Mouse (Mus musculus) retina, embryonic 14.5 days (tissue): ENCODE results near the gene Gria1.

ENCODE experiments used
- DNase-seq: peaks from one replicate; pipeline ENCODE4 v3.0.0-alpha.2; 2015; ENCODE audit warnings: low spot score

The Gria1 gene

GRCm38 (mm10) chr11:57062441-57062840, 51.3 kb downstream of the Gria1 start:
- DNase-seq = no peak

- peak; percentile 46 for DNase-seq
Measured at GRCm38 (mm10) chr11:57070196-57070901, 59.2 kb downstream of the Gria1 start.

GRCm38 (mm10) chr11:57072171-57072570, 61.0 kb downstream of the Gria1 start:
- DNase-seq = peak; percentile 29

- DNase-seq = no peak
Measured at GRCm38 (mm10) chr11:57079423-57079822, 68.2 kb downstream of the Gria1 start.

- DNase-seq = no peak
Measured at GRCm38 (mm10) chr11:57089527-57089926, 78.3 kb downstream of the Gria1 start.

- no peak for DNase-seq
Measured at GRCm38 (mm10) chr11:57090705-57091104, 79.5 kb downstream of the Gria1 start.

- DNase-seq = no peak
Measured at GRCm38 (mm10) chr11:57091276-57091914, 80.2 kb downstream of the Gria1 start.

- no peak for DNase-seq
Measured at GRCm38 (mm10) chr11:57100491-57100890, 89.3 kb downstream of the Gria1 start.

- DNase-seq = no peak
Measured at GRCm38 (mm10) chr11:57103751-57104254, 92.6 kb downstream of the Gria1 start.

- no peak for DNase-seq
Measured at GRCm38 (mm10) chr11:57105683-57106082, 94.5 kb downstream of the Gria1 start.

GRCm38 (mm10) chr11:57112386-57112785, 101.2 kb downstream of the Gria1 start:
- peak; percentile 20 for DNase-seq

GRCm38 (mm10) chr11:57114410-57114809, 103.2 kb downstream of the Gria1 start:
- DNase-seq = no peak

GRCm38 (mm10) chr11:57127066-57127465, 115.9 kb downstream of the Gria1 start:
- no peak for DNase-seq

- DNase-seq = no peak
Measured at GRCm38 (mm10) chr11:57140162-57140780, 129.1 kb downstream of the Gria1 start.

GRCm38 (mm10) chr11:57143681-57144080, 132.5 kb downstream of the Gria1 start:
- DNase-seq = no peak

GRCm38 (mm10) chr11:57145192-57145591, 134.0 kb downstream of the Gria1 start:
- DNase-seq = peak; percentile 35

GRCm38 (mm10) chr11:57145704-57146103, 134.5 kb downstream of the Gria1 start:
- peak; percentile 73 for DNase-seq

- DNase-seq = no peak
Measured at GRCm38 (mm10) chr11:57151674-57152073, 140.5 kb downstream of the Gria1 start.

GRCm38 (mm10) chr11:57154998-57155397, 143.8 kb downstream of the Gria1 start:
- no peak for DNase-seq

- no peak for DNase-seq
Measured at GRCm38 (mm10) chr11:57159412-57159811, 148.2 kb downstream of the Gria1 start.

- no peak for DNase-seq
Measured at GRCm38 (mm10) chr11:57160076-57160475, 148.9 kb downstream of the Gria1 start.

GRCm38 (mm10) chr11:57162931-57163330, 151.7 kb downstream of the Gria1 start:
- DNase-seq = no peak

GRCm38 (mm10) chr11:57170058-57170457, 158.9 kb downstream of the Gria1 start:
- DNase-seq = no peak
